ENCODE assay signal across 11 mouse cellular contexts in the genomic region with DNA sequence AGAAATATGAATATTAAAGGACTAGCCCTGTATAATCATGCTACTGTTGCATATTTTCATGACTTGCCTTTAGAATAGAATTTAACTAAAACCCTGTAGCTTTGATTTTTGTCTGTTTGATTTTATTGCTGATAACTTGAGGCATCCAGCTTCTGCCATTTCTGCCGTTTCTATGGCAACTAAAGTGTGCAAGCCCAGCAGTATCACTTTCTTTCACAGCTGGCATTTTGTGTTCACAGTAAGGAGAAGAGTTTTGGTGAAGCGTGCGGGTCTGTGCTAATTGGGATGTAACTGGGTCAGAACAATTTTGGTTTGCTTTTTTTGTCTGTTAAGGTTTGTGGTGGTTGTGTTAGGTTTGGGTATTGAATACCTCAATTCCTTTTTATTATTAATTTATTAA.
A peak's percentile ranks its signal among the peaks of the same experiment; 100 is the strongest.
DNase-seq lines count a peak whose midpoint lies in the region; ATAC-seq and TF ChIP-seq lines count a peak whose summit lies in the region.
"Had no signal": no experiment of that assay in that cellular context is flagged by ENCODE, and none has a peak within 500 bp of the region (broad histone marks: within the 10 kb centered on the region; RNA-seq: fewer than 3 reads in every experiment).

No protein-coding gene starts in this region.

- no peaks in the 10 kb centered on the region for H3K9me3 ChIP-seq in neural tube, embryonic 14.5 days (ENCODE audit: control insufficient read depth, low read length)
- H3K9me3 ChIP-seq in embryonic facial prominence, embryonic 14.5 days (ENCODE audit: control insufficient read depth, low read length) = no peaks in the 10 kb centered on the region
- H3K9me3 ChIP-seq: intestine, embryonic 15.5 days; lung, embryonic 15.5 days had no signal

- H3K4me2 ChIP-seq in neural tube, embryonic 14.5 days (ENCODE audit: low read depth, low read length) = no peak overlapping the region
- H3K4me2 ChIP-seq in embryonic facial prominence, embryonic 14.5 days (ENCODE audit: low read depth, low read length) = no peak overlapping the region
- H3K4me2 ChIP-seq: intestine, embryonic 15.5 days; lung, embryonic 15.5 days had no signal

- H3K27ac ChIP-seq in heart, adult 2 months = peak overlapping the region; percentile 13; the same call in 1 of the 2 replicates
- H3K27ac ChIP-seq in neural tube, embryonic 14.5 days (ENCODE audit: low read depth, low read length) = no peak overlapping the region
- H3K27ac ChIP-seq in embryonic facial prominence, embryonic 14.5 days (replicated peaks; ENCODE audit: low read depth, low read length) = no peak overlapping the region
- H3K27ac ChIP-seq: intestine, embryonic 15.5 days; lung, embryonic 15.5 days had no signal

- H3K4me3 ChIP-seq in heart, adult 2 months = no peak overlapping the region
- H3K4me3 ChIP-seq in neural tube, embryonic 14.5 days (ENCODE audit: low read depth, low read length) = no peak overlapping the region
- no peak overlapping the region for H3K4me3 ChIP-seq in embryonic facial prominence, embryonic 14.5 days (ENCODE audit: low read depth, low read length)
- H3K4me3 ChIP-seq: intestine, embryonic 15.5 days; lung, embryonic 15.5 days had no signal

- H3K4me1 ChIP-seq in heart, adult 2 months (ENCODE audit: control insufficient read depth, insufficient read depth, low read length) = peaks cover 2% of the 10 kb centered on the region
- H3K4me1 ChIP-seq in neural tube, embryonic 14.5 days (ENCODE audit: control insufficient read depth, insufficient read depth, low read length) = peaks cover 14% of the 10 kb centered on the region
- no peaks in the 10 kb centered on the region for H3K4me1 ChIP-seq in embryonic facial prominence, embryonic 14.5 days (ENCODE audit: control insufficient read depth, insufficient read depth, low read length)

- DNase-seq in heart, adult 2 months = no peak
- DNase-seq in heart, postnatal 14 days = no peak
- DNase-seq in neural tube, embryonic 10.5 days (ENCODE audit: extremely low spot score, low spot score) = no peak
- DNase-seq in embryonic facial prominence, embryonic 14.5 days (ENCODE audit: low spot score) = peak; percentile 53
- peak; percentile 84 for DNase-seq in retina, postnatal 1 day
- DNase-seq: kidney, postnatal 36 days; thymus, postnatal 25 days had no signal

- H3K9ac ChIP-seq in heart, adult 2 months (ENCODE audit: low read depth, low read length) = no peak overlapping the region
- H3K9ac ChIP-seq in neural tube, embryonic 14.5 days (replicated peaks; ENCODE audit: low read depth, low read length) = no peak overlapping the region
- no peak overlapping the region for H3K9ac ChIP-seq in embryonic facial prominence, embryonic 14.5 days (ENCODE audit: low read depth, low read length)
- H3K9ac ChIP-seq: intestine, embryonic 15.5 days; lung, embryonic 15.5 days had no signal

- intact Hi-C loops in heart, adult 2 months (cut with DNase I) = loop anchor here (2.0 kb wide), 1 partner anchor 14 kb away; no protein-coding TSS in a partner anchor
- intact Hi-C loops in heart, postnatal 14 days (cut with DNase I) = no loop called here

- TF ChIP-seq POLR2A in heart, adult 2 months (IDR thresholded peaks at IDR 0.05; ENCODE audit: insufficient read depth, low read depth, low read length) = no peak

- H3K79me2 ChIP-seq in heart, adult 2 months (replicated peaks; ENCODE audit: control insufficient read depth, insufficient read depth, low read length) = no peaks in the 10 kb centered on the region

- no peak for TF ChIP-seq EP300 in heart, adult 2 months (IDR thresholded peaks at IDR 0.05; ENCODE audit: insufficient read depth, low read depth, low read length)

- 85% methylated on average over 3 of the region's 3 CpGs for WGBS in heart, adult 2 months
- WGBS in neural tube, embryonic 14.5 days = 21% methylated on average over 3 of the region's 3 CpGs
- WGBS in embryonic facial prominence, embryonic 14.5 days = 48% methylated on average over 3 of the region's 3 CpGs

- peak; percentile 60; the same call in 1 of the 2 replicates for ATAC-seq in neural tube, embryonic 14.5 days (ENCODE audit: low read depth)
- no peak for ATAC-seq in embryonic facial prominence, embryonic 14.5 days (ENCODE audit: low read depth)
- no peak for ATAC-seq in cerebellum, adult (ENCODE audit: insufficient number of reproducible peaks, low FRiP score, low TSS enrichment)
- ATAC-seq: intestine, embryonic 15.5 days had no signal

- H3K27me3 ChIP-seq in heart, adult 2 months (ENCODE audit: control insufficient read depth, insufficient read depth, low read length) = no peaks in the 10 kb centered on the region
- no peaks in the 10 kb centered on the region for H3K27me3 ChIP-seq in neural tube, embryonic 14.5 days (ENCODE audit: control insufficient read depth, insufficient read depth, low read length)
- no peaks in the 10 kb centered on the region for H3K27me3 ChIP-seq in embryonic facial prominence, embryonic 14.5 days (replicated peaks; ENCODE audit: control insufficient read depth, insufficient read depth, low read length)
- H3K27me3 ChIP-seq: intestine, embryonic 15.5 days; lung, embryonic 15.5 days had no signal

- no peaks in the 10 kb centered on the region for H3K36me3 ChIP-seq in heart, adult 2 months (ENCODE audit: control insufficient read depth, insufficient read depth, low read length)
- H3K36me3 ChIP-seq in neural tube, embryonic 14.5 days (ENCODE audit: control insufficient read depth, insufficient read depth, low read length) = no peaks in the 10 kb centered on the region
- no peaks in the 10 kb centered on the region for H3K36me3 ChIP-seq in embryonic facial prominence, embryonic 14.5 days (ENCODE audit: control insufficient read depth, insufficient read depth, low read length)
- H3K36me3 ChIP-seq: intestine, embryonic 15.5 days; lung, embryonic 15.5 days had no signal

- no peak for TF ChIP-seq CTCF in heart, adult 2 months (IDR thresholded peaks at IDR 0.05)

Comparison
In these comparisons a context has a peak if more than half of its experiments do, and no peak if none do; other contexts are left out.
1. DNase-seq: peak in embryonic facial prominence, embryonic 14.5 days (single experiment) and retina, postnatal 1 day (single experiment); none in heart, adult 2 months (0 of 2), heart, postnatal 14 days (0 of 2) and neural tube, embryonic 10.5 days (single experiment).